Mouse (Mus musculus) heart, embryonic 11.5 days (tissue): Measurements from ENCODE around the gene Col8a1. TPM values are rescaled to one million over a fixed set of nuclear protein-coding genes. Genes with fewer than 3 reads are reported as not detected.

Experiments
- polyA plus RNA-seq: library from polyadenylated mRNA; unstranded; fragments of >200 nt; fragmentation: Nextera tagmentation; extraction: Ambion mirVana; gene quantifications from 2 replicates; pipeline ENCODE4 v1.2.1, GENCODE M21; 2014

The Col8a1 gene
- polyA plus RNA-seq, 1 experiment from 2014 or later, result 1.8 TPM

Other genes with a start within 250 kb of the Col8a1 start
- gene Cmss1, start 147.9 kb downstream of the Col8a1 start, polyA plus RNA-seq, result 34.2 and 36.6 TPM in 2 replicates